Mouse (Mus musculus): ENCODE results near the gene Gm28042.

DNA sequence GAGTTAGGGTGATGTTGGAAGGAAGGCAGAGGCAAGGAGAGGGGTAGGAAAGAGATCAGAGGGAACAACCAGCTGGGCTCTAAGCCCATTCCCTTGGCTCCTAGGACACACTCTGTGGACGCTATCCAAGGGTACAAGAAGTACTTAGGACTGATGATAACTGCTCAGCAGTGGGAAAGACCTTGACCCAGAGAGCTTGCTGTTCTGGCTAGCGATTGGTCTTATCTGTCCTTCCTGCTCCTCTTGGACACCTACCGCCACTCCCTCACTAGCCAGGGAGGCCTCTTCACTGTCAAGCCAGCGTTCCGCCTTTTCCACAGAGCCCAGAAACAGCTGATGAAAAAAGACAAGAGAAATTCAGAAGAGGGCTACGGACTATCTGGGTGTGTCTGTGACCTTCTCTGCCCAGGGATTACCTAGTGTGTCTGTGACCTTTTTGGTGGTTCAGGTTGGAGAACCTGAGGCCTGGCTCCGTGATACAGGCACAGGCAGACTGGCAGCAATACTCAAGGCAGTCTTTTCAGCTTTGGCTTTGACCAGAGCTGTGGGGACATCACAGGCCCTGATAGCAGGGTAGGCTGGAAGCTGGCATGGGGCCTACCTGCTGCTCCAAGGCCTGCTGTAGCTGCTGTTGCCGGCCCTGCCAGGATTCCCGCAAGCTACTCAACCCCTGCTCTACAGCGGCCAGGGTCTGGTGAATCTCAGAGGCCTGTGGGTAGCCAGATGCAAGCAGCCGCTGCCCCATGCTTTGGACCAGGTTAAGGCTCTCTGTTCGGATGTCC lies 27.7 kb downstream of the Gm28042 start:
- TF ChIP-seq CTCF (IDR thresholded peaks at IDR 0.05; ENCODE audit: borderline replicate concordance, control insufficient read depth, extremely low read depth, insufficient read depth, low read length, poor library complexity) (no peak), POLR2A (IDR thresholded peaks at IDR 0.05; ENCODE audit: control insufficient read depth, extremely low read depth, insufficient read depth, low read length, poor library complexity) (no peak)
